Mouse (Mus musculus) C2C12 (cell line): ENCODE measurements around the gene Gm49510. TPM values are rescaled to one million over a fixed set of nuclear protein-coding genes. Genes with fewer than 3 reads are reported as not detected.

Source experiments
- H3K27me3 ChIP-seq: one replicate; pipeline ENCODE4 v1.6.1; 2011; ENCODE audit not compliant: control insufficient read depth, insufficient read depth, insufficient read length
- H3K36me3 ChIP-seq: one replicate; pipeline ENCODE4 v1.6.1; 2011; ENCODE audit not compliant: control insufficient read depth, insufficient read depth
- H3K4me3 ChIP-seq: one replicate; pipeline ENCODE4 v1.5.1; 2011; ENCODE audit warnings: mild to moderate bottlenecking, control low read depth; ENCODE audit not compliant: poor library complexity, insufficient read depth, severe bottlenecking
- H3K79me2 ChIP-seq: one replicate; pipeline ENCODE4 v1.6.1; 2011; ENCODE audit not compliant: control insufficient read depth, insufficient read depth
- H3K79me3 ChIP-seq: one replicate; pipeline ENCODE4 v1.6.1; 2011; ENCODE audit warnings: low read depth, control low read depth
- H3ac ChIP-seq: one replicate; pipeline ENCODE3; 2011; ENCODE audit warnings: low read depth; ENCODE audit not compliant: control insufficient read depth, insufficient read length
- CEBPB ChIP-seq: IDR thresholded peaks from one replicate; pipeline ENCODE4 v1.6.1; 2011; ENCODE audit warnings: low read depth, mild to moderate bottlenecking, control low read depth, moderate library complexity
- CTCF ChIP-seq: IDR thresholded peaks from one replicate; pipeline ENCODE4 v1.5.1; 2011; ENCODE audit not compliant: control insufficient read depth, insufficient read depth, insufficient read length
- FOSL1 ChIP-seq: IDR thresholded peaks from one replicate; pipeline ENCODE4 v1.8.0; 2011; ENCODE audit warnings: mild to moderate bottlenecking, low read length; ENCODE audit not compliant: poor library complexity, insufficient read depth, severe bottlenecking
- MAX ChIP-seq: IDR thresholded peaks from one replicate; pipeline ENCODE4 v1.6.1; 2011; ENCODE audit warnings: mild to moderate bottlenecking, control low read depth
- MYOD1 ChIP-seq: IDR thresholded peaks from one replicate; pipeline ENCODE4 v1.6.1; 2011; ENCODE audit warnings: low read depth; ENCODE audit not compliant: control insufficient read depth, insufficient read length
- MYOG ChIP-seq: IDR thresholded peaks from one replicate; pipeline ENCODE4 v1.6.1; 2011; ENCODE audit not compliant: control insufficient read depth, insufficient read length; ENCODE audit errors: extremely low read depth
- USF1 ChIP-seq: IDR thresholded peaks from one replicate; pipeline ENCODE4 v1.6.1; 2011; ENCODE audit warnings: low read depth, mild to moderate bottlenecking, control low read depth, moderate library complexity
- polyA plus RNA-seq: library from polyadenylated mRNA; unstranded; fragments of >200 nt; fragmentation: generic; extraction: Trizol; gene quantifications from one replicate; pipeline ENCODE4 v1.2.1, GENCODE M21; 2012; ENCODE audit warnings: missing spikeins

The Gm49510 gene
- polyA plus RNA-seq, 1 experiment = 0.07 TPM

DNA sequence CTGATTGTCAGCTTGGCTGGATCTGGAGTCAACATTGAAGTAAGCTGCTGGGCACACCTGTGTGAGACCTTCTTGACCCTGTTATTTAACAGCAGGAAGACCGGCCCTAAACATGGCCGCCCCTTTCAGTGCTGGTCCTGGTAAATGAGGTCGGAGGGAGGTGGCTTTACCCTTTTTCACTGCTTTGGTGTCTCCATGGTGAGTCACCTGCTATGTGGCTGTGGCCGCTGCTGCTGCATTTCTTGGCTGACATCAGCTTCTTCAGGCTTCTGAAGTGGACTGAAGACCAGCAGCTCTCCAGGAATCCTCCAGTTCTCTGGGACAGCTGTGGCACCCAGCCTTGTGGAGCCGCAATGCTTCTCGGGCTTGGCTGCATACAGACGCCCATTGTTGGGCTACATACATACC is 30.6 kb upstream of the Gm49510 start:
- no peaks in the 10 kb centered on the region for H3K27me3 ChIP-seq
- no peak overlapping the region for H3ac ChIP-seq
- H3K36me3 ChIP-seq = no peaks in the 10 kb centered on the region
- TF ChIP-seq MAX (peak; percentile 41), USF1 (no peak), MYOG (no peak), FOSL1 (peak; percentile 81), CEBPB (no peak), MYOD1 (no peak), CTCF (no peak)
- no peaks in the 10 kb centered on the region for H3K79me2 ChIP-seq
- no peak overlapping the region for H3K4me3 ChIP-seq
- H3K79me3 ChIP-seq = no peaks in the 10 kb centered on the region

DNA sequence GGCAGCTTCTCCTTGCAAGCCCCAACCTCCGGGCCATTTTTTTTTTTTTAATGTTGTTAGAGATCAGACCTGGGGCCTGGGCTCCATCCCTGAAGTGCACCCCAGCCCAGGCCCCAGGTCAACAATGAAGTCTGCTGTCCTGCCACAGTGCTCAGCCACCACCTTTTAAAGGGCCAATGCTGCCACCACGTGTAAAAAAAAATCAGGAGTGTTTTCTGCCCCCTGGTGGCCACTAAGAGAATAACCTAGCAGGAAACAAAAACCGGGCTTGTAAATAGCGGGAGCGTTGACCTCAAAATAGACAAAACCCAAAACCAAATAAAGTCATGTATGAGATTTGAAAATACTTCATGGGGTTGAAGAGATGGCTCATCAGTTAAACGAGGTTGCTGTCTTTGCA is 29.7 kb upstream of the Gm49510 start:
- H3K27me3 ChIP-seq = no peaks in the 10 kb centered on the region
- H3K79me2 ChIP-seq = no peaks in the 10 kb centered on the region
- peak; percentile 22 for TF ChIP-seq CTCF
- TF ChIP-seq FOSL1 = no peak
- TF ChIP-seq MAX = peak; percentile 90
- H3K36me3 ChIP-seq = no peaks in the 10 kb centered on the region
- H3ac ChIP-seq = no peak overlapping the region
- no peak overlapping the region for H3K4me3 ChIP-seq
- H3K79me3 ChIP-seq = no peaks in the 10 kb centered on the region

DNA sequence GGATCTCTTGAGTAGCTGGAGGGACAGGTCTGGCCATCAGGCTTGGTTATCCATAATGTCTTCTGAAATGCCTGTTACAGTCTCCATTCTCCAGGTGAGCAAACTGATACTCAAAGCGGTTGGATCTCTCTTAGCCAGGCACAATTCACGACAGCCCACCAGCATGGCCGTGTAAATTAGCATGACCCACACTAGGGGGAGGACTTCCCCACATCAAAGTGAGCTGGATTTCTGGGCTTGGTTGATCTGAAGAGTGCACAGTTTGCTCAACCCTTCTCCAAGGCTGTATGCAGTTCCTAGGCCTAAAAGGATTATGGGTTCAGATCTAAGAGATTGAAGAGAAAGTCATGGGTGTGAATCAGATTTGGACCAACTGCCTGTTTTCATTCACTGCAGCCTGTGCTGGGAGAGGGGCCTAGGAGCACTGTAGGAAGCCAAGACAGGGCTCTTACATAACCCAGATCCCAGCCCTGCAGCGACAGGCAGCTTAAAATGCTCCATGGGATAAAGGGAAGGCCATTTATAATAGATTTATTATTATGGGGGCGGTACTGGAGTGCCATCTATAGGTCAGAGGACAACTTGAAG is 27.4 kb upstream of the Gm49510 start:
- Histone ChIP-seq H3K36me3 (no peaks in the 10 kb centered on the region), H3K27me3 (no peaks in the 10 kb centered on the region), H3K79me2 (no peaks in the 10 kb centered on the region), H3K79me3 (no peaks in the 10 kb centered on the region), H3K4me3 (no peak overlapping the region), H3ac (no peak overlapping the region)
- TF ChIP-seq MYOD1 = no peak
- no peak for TF ChIP-seq FOSL1
- TF ChIP-seq MYOG = no peak
- TF ChIP-seq USF1 = no peak
- no peak for TF ChIP-seq CEBPB
- no peak for TF ChIP-seq CTCF
- TF ChIP-seq MAX = no peak

DNA sequence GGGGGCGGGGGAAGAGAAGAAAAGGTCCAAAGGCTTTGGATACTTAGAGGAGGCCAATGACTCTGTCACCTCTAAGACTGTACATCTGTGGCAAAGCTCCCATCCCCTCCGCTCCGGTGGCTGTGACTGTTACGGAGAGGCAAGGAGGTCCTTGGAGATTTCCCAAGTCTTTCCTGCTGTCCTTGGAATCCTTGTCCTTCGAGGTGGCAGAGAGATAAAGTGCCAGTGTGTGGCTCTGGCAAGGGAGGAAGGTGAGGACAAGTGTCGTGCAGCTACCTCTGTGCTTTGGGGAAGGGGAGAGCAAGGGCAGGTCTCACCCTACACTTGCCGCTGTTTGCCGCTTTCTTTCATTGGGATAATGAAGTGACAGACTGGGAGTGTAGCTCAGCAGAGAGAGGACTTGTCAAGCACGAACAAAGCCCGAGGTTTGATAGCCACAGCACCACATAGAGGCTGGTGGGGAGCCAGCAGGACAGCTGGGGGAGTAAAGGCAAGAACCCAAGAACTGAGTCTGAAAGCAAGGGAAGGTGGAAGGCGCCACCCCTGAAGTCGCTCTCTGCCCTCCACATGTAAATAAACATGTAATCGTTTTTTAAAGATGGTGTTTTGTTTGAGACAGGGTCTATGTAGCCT is 25.5 kb upstream of the Gm49510 start:
- no peaks in the 10 kb centered on the region for H3K36me3 ChIP-seq
- H3K79me2 ChIP-seq = peaks cover 15% of the 10 kb centered on the region
- H3ac ChIP-seq = no peak overlapping the region
- TF ChIP-seq FOSL1 = no peak
- TF ChIP-seq CEBPB = no peak
- TF ChIP-seq CTCF = no peak
- no peak for TF ChIP-seq MYOD1
- no peak for TF ChIP-seq MAX
- no peak for TF ChIP-seq USF1
- TF ChIP-seq MYOG = no peak
- H3K4me3 ChIP-seq = no peak overlapping the region
- H3K79me3 ChIP-seq = peaks cover 6% of the 10 kb centered on the region
- no peaks in the 10 kb centered on the region for H3K27me3 ChIP-seq

DNA sequence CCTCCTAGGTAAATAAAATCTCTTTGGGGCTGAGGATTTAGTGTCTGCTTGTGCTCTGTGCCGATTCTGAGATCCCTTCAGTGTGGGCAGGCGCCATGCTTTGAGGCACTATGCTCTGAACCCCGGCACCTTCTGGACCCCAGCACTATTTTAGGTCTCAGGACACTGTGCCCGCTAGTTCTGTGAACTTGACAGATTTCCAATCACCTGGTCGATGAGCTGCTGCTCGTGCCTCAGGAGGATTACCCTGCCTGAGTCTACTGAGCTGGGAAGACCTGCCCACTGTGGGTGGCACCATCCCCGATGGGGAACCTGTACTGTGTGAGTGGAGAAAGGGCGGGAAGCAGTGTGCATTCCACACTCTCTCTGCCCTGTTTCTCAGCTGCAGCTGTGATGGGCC is 24.5 kb upstream of the Gm49510 start:
- TF ChIP-seq USF1 = no peak
- TF ChIP-seq CEBPB = no peak
- no peak for TF ChIP-seq MYOD1
- no peak for TF ChIP-seq MAX
- no peak for TF ChIP-seq FOSL1
- TF ChIP-seq CTCF = no peak
- no peak for TF ChIP-seq MYOG

DNA sequence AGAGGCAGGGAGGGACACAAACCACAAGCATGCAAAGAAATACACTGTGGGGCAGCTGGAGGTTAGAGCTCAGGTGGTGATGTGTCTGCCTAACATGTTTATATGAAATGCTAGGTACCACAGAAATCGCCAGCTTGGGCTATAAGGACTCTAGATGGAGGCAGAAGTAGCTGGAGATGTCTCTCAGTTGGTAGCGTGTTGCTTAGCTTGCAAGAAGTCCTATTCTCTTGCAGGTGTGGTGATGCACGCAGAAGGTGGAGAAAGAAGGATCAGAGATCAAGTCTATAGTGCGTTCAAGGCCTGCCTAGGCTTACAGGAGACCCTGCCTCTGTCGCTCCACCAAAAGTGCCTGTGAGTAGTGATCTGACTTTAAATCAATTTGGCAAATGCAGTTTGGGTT is 23.9 kb upstream of the Gm49510 start:
- Histone ChIP-seq H3K4me3 (no peak overlapping the region), H3K79me2 (peaks cover 26% of the 10 kb centered on the region), H3K27me3 (no peaks in the 10 kb centered on the region), H3K36me3 (peaks cover 5% of the 10 kb centered on the region), H3ac (no peak overlapping the region), H3K79me3 (peaks cover 6% of the 10 kb centered on the region)
- TF ChIP-seq FOSL1 = no peak
- TF ChIP-seq MYOD1 = no peak
- TF ChIP-seq CTCF = no peak
- no peak for TF ChIP-seq MAX
- TF ChIP-seq CEBPB = no peak
- TF ChIP-seq USF1 = no peak
- no peak for TF ChIP-seq MYOG

More for the DNA sequence above, 24.5 kb upstream of the Gm49510 start:
- Histone ChIP-seq H3K36me3 (no peaks in the 10 kb centered on the region), H3ac (no peak overlapping the region), H3K79me3 (peaks cover 6% of the 10 kb centered on the region), H3K79me2 (peaks cover 23% of the 10 kb centered on the region), H3K4me3 (no peak overlapping the region), H3K27me3 (no peaks in the 10 kb centered on the region)
